Mouse (Mus musculus) erythroblast, adult 5-6 weeks (primary cell): Measurements from ENCODE around the gene Cd244a. TPM values are rescaled to one million over a fixed set of nuclear protein-coding genes. Genes with fewer than 3 reads are reported as not detected.

Source experiments
- ATAC-seq: replicated peaks from 2 replicates; pipeline ENCODE4 v1.8.0; 2016; ENCODE audit warnings: moderate number of reproducible peaks, mild to moderate bottlenecking, moderate TSS enrichment, inconsistent platforms; ENCODE audit not compliant: poor library complexity, low FRiP score, severe bottlenecking
- total RNA-seq, 2 experiments: library from RNA; stranded (forward) in 1 of 2; stranded (reverse) in 1 of 2; fragments of 150-400 nt in 1 of 2; fragments of 200-764, 138-1000 nt in 1 of 2; gene quantifications; 2 replicates each; pipeline versions ENCODE4 v1.2.3 to v1.2.4; 2015 to 2017; ENCODE audit warnings: low replicate concordance in 2 of 2

Cd244a gene
- total RNA-seq (2015; ENCODE audit: low replicate concordance) (2.3 and 3.1 TPM in 2 replicates), total RNA-seq (2017; ENCODE audit: low replicate concordance) (5.2 and 8.3 TPM in 2 replicates)

- no peak for ATAC-seq
Observed at GRCm38 (mm10) chr1:171558898-171559297, at the start of gene Cd244a. Gene Cd244a (plus strand): TSS chr1:171559193.

- no peak for ATAC-seq
Observed at GRCm38 (mm10) chr1:171513234-171513633, 45.8 kb upstream of the Cd244a start.

- ATAC-seq: no peak
Observed at GRCm38 (mm10) chr1:171513760-171514159, 45.2 kb upstream of the Cd244a start.

- 0 out of 2 replicates have a peak, but pooled peaks have one; percentile 43 for ATAC-seq
Observed at GRCm38 (mm10) chr1:171515039-171515438, 44.0 kb upstream of the Cd244a start.

- no peak for ATAC-seq
Observed at GRCm38 (mm10) chr1:171515557-171515956, 43.4 kb upstream of the Cd244a start.

- no peak for ATAC-seq
Observed at GRCm38 (mm10) chr1:171531367-171531766, 27.6 kb upstream of the Cd244a start.

- no peak for ATAC-seq
Observed at GRCm38 (mm10) chr1:171532830-171533229, 26.2 kb upstream of the Cd244a start.

GRCm38 (mm10) chr1:171534557-171534956 is 24.4 kb upstream of the Cd244a start:
- ATAC-seq: no peak

GRCm38 (mm10) chr1:171535194-171535593 is 23.8 kb upstream of the Cd244a start, which contains the start of gene Itln1:
Gene Itln1 (minus strand): TSS chr1:171535294.
- ATAC-seq: no peak

- ATAC-seq: no peak
Observed at GRCm38 (mm10) chr1:171540694-171541093, 18.3 kb upstream of the Cd244a start.

GRCm38 (mm10) chr1:171551326-171551725 is 7.7 kb upstream of the Cd244a start:
- no peak for ATAC-seq

GRCm38 (mm10) chr1:171552230-171552629 is 6.8 kb upstream of the Cd244a start:
- ATAC-seq: no peak

- no peak for ATAC-seq
Observed at GRCm38 (mm10) chr1:171553359-171554341, 5.3 kb upstream of the Cd244a start.

- no peak for ATAC-seq
Observed at GRCm38 (mm10) chr1:171556366-171556765, 2.6 kb upstream of the Cd244a start.

GRCm38 (mm10) chr1:171558407-171558806 is 586 bp upstream of the Cd244a start:
- no peak for ATAC-seq

GRCm38 (mm10) chr1:171560262-171560661 is 1.3 kb downstream of the Cd244a start:
- ATAC-seq: no peak

GRCm38 (mm10) chr1:171561200-171561599 is 2.2 kb downstream of the Cd244a start:
- ATAC-seq: no peak

- no peak for ATAC-seq
Observed at GRCm38 (mm10) chr1:171561639-171562225, 2.7 kb downstream of the Cd244a start.

- no peak for ATAC-seq
Observed at GRCm38 (mm10) chr1:171563042-171563441, 4.0 kb downstream of the Cd244a start.

GRCm38 (mm10) chr1:171564247-171564646 is 5.3 kb downstream of the Cd244a start:
- no peak for ATAC-seq

GRCm38 (mm10) chr1:171565888-171566287 is 6.9 kb downstream of the Cd244a start:
- no peak for ATAC-seq
